Mouse (Mus musculus) C2C12 (cell line): ENCODE data around the gene Plce1.

Source experiments
- CTCF ChIP-seq: IDR thresholded peaks from one replicate; pipeline ENCODE4 v1.5.1; 2011; ENCODE audit not compliant: control insufficient read depth, insufficient read depth, insufficient read length
- MAX ChIP-seq: IDR thresholded peaks from one replicate; pipeline ENCODE4 v1.6.1; 2011; ENCODE audit warnings: mild to moderate bottlenecking, control low read depth
- MYOD1 ChIP-seq: IDR thresholded peaks from one replicate; pipeline ENCODE4 v1.6.1; 2011; ENCODE audit warnings: low read depth; ENCODE audit not compliant: control insufficient read depth, insufficient read length
- MYOG ChIP-seq: IDR thresholded peaks from one replicate; pipeline ENCODE4 v1.6.1; 2011; ENCODE audit not compliant: control insufficient read depth, insufficient read length; ENCODE audit errors: extremely low read depth
- USF1 ChIP-seq: IDR thresholded peaks from one replicate; pipeline ENCODE4 v1.6.1; 2011; ENCODE audit warnings: low read depth, mild to moderate bottlenecking, control low read depth, moderate library complexity

DNA sequence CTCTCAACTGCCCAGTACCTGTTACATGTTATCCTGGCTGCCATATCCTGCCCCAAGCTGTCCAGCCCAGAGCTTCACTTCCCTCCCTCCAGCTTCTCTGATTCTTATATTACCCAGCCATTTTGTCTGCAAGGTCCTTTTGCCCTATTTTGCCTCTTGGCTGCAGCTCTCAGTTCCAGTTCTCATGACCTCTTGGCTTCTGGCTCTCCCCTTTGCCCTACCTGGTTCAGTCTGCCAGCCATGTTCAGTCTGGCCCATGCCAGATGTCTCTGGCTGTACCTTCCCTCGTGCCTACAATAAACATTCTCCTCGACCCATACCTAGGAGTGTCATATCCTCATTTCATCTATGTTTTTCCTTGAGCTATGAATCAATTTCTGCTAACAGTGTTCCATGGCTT, 285.4 kb downstream of the Plce1 start:
- TF ChIP-seq USF1 = no peak
- no peak for TF ChIP-seq CTCF
- no peak for TF ChIP-seq MAX
- TF ChIP-seq MYOG = no peak
- no peak for TF ChIP-seq MYOD1
